In genomic region chr11:58626146-58626545, GRCm38 (mm10) we compare ENCODE assay signal across 26 mouse cellular contexts. TPM values are rescaled to one million over a fixed set of nuclear protein-coding genes. Genes with fewer than 3 reads are reported as not detected.
"Had no signal": no experiment of that assay in that cellular context is flagged by ENCODE, and none has a peak within 500 bp of the region (broad histone marks: within the 10 kb centered on the region; RNA-seq: fewer than 3 reads in every experiment).

No protein-coding gene starts in this region.

- H3K9me3 ChIP-seq: midbrain, embryonic 10.5 days; midbrain, embryonic 12.5 days; neural tube, embryonic 13.5 days; neural tube, embryonic 15.5 days had no signal

- H3K4me3 ChIP-seq: midbrain, embryonic 10.5 days; midbrain, embryonic 12.5 days; myocyte; neural tube, embryonic 13.5 days; neural tube, embryonic 15.5 days had no signal

- H3K4me2 ChIP-seq: lung, embryonic 14.5 days; midbrain, embryonic 12.5 days; neural tube, embryonic 13.5 days; neural tube, embryonic 15.5 days had no signal

- H3K4me1 ChIP-seq: midbrain, embryonic 10.5 days; midbrain, embryonic 12.5 days; neural tube, embryonic 13.5 days; neural tube, embryonic 15.5 days had no signal

- H3K27ac ChIP-seq: midbrain, embryonic 10.5 days; midbrain, embryonic 12.5 days; neural tube, embryonic 13.5 days; neural tube, embryonic 15.5 days had no signal

- ATAC-seq: midbrain, embryonic 16.5 days had no signal

- H3K9ac ChIP-seq: lung, embryonic 14.5 days; midbrain, embryonic 12.5 days; neural tube, embryonic 13.5 days; neural tube, embryonic 15.5 days had no signal

- H3K27me3 ChIP-seq: midbrain, embryonic 12.5 days; neural tube, embryonic 13.5 days; neural tube, embryonic 15.5 days had no signal

- H3K36me3 ChIP-seq: midbrain, embryonic 10.5 days; midbrain, embryonic 12.5 days; neural tube, embryonic 13.5 days; neural tube, embryonic 15.5 days had no signal

- DNase-seq: lung, adult 18-20 months; lung, embryonic 14.5 days; lung, postnatal 10 days; lung, postnatal 4 days; midbrain, embryonic 14.5 days; right cerebral cortex, adult 18-20 months; right cerebral cortex, postnatal 25 days; right cerebral cortex, postnatal 4 days; spleen, adult 18-20 months; thymus, adult 18-20 months; thymus, postnatal 14 days; thymus, postnatal 36 days had no signal

RNA-seq across cellular contexts. Expression of gene Olfr323, which starts 4.2 kb away (rescaled TPM):
- total RNA-seq: megakaryocyte-erythroid progenitor cell, adult 5-6 weeks had no signal
- polyA plus RNA-seq: liver, embryonic 16.5 days; lung, embryonic 14.5 days; lung, embryonic 16.5 days; midbrain, embryonic 10.5 days; midbrain, embryonic 12.5 days; midbrain, embryonic 14.5 days; midbrain, embryonic 16.5 days; myocyte; neural tube, embryonic 11.5 days; neural tube, embryonic 13.5 days; neural tube, embryonic 15.5 days; small intestine, adult 2 months; stomach, embryonic 14.5 days; thymus, postnatal 0 days had no signal

RNA-seq across cellular contexts. Expression of gene 2210407C18Rik, which starts 10.3 kb away (rescaled TPM):
- total RNA-seq: megakaryocyte-erythroid progenitor cell, adult 5-6 weeks had no signal
- polyA plus RNA-seq: liver, embryonic 16.5 days; lung, embryonic 14.5 days; lung, embryonic 16.5 days; midbrain, embryonic 10.5 days; midbrain, embryonic 12.5 days; midbrain, embryonic 14.5 days; midbrain, embryonic 16.5 days; myocyte; neural tube, embryonic 11.5 days; neural tube, embryonic 13.5 days; neural tube, embryonic 15.5 days had no signal

RNA-seq across cellular contexts. Expression of gene Trim58, which starts 14.1 kb away (rescaled TPM):
- polyA plus RNA-seq: lung, embryonic 14.5 days; myocyte; small intestine, adult 2 months; thymus, postnatal 0 days had no signal

RNA-seq across cellular contexts. Expression of gene Olfr324, which starts 31.2 kb away (rescaled TPM):
- total RNA-seq: megakaryocyte-erythroid progenitor cell, adult 5-6 weeks had no signal
- polyA plus RNA-seq: liver, embryonic 16.5 days; lung, embryonic 14.5 days; lung, embryonic 16.5 days; midbrain, embryonic 10.5 days; midbrain, embryonic 12.5 days; midbrain, embryonic 14.5 days; myocyte; neural tube, embryonic 11.5 days; neural tube, embryonic 13.5 days; small intestine, adult 2 months; stomach, embryonic 14.5 days; stomach, embryonic 16.5 days; thymus, postnatal 0 days had no signal

RNA-seq across cellular contexts. Expression of gene Olfr322, which starts 32.4 kb away (rescaled TPM):
- total RNA-seq: megakaryocyte-erythroid progenitor cell, adult 5-6 weeks had no signal
- polyA plus RNA-seq: lung, embryonic 14.5 days; lung, embryonic 16.5 days; midbrain, embryonic 10.5 days; midbrain, embryonic 12.5 days; midbrain, embryonic 14.5 days; midbrain, embryonic 16.5 days; myocyte; neural tube, embryonic 11.5 days; neural tube, embryonic 13.5 days; neural tube, embryonic 15.5 days; small intestine, adult 2 months; stomach, embryonic 14.5 days; stomach, embryonic 16.5 days; thymus, postnatal 0 days had no signal
